Mouse (Mus musculus): ENCODE data around the gene Slc9a1.

- TF ChIP-seq ZNF384 (IDR thresholded peaks at IDR 0.05; ENCODE audit: low read depth, low read length) = no peak
- no peak for TF ChIP-seq POLR2A (IDR thresholded peaks at IDR 0.05; ENCODE audit: control insufficient read depth in 1 of 2, insufficient read depth in 1 of 2, low read depth in 1 of 2, low read length in 2 of 2, poor library complexity in 1 of 2)
- no peak for TF ChIP-seq MAFK (IDR thresholded peaks at IDR 0.05; ENCODE audit: borderline replicate concordance, low read depth, low read length)
- no peak for TF ChIP-seq CTCF (IDR thresholded peaks at IDR 0.05 in 2 of 3, conservative IDR thresholded peaks at IDR 0.05 in 1 of 3; ENCODE audit: control insufficient read depth in 1 of 3, insufficient read depth in 1 of 3, low read depth in 2 of 3, low read length in 3 of 3, poor library complexity in 1 of 3, severe bottlenecking in 1 of 3)
- TF ChIP-seq TCF12 (IDR thresholded peaks at IDR 0.05; ENCODE audit: low read depth, low read length) = no peak
- TF ChIP-seq ELF1 (IDR thresholded peaks at IDR 0.05; ENCODE audit: low read depth, low read length) = no peak
- TF ChIP-seq KAT2A (conservative IDR thresholded peaks at IDR 0.05; ENCODE audit: low read depth, low read length) = no peak
- no peak for TF ChIP-seq MAZ (IDR thresholded peaks at IDR 0.05; ENCODE audit: low read depth, low read length)
- TF ChIP-seq RCOR1 (IDR thresholded peaks at IDR 0.05; ENCODE audit: low read depth, low read length) = no peak
- no peak for TF ChIP-seq EP300 (IDR thresholded peaks at IDR 0.05; ENCODE audit: low read depth in 1 of 2, low read length in 2 of 2)
- TF ChIP-seq MXI1 (IDR thresholded peaks at IDR 0.05; ENCODE audit: low read depth, low read length) = no peak
- TF ChIP-seq ETS1 (IDR thresholded peaks at IDR 0.05; ENCODE audit: low read depth, low read length) = no peak
- no peak for TF ChIP-seq POLR2AphosphoS2 (IDR thresholded peaks at IDR 0.05; ENCODE audit: low read length)
- TF ChIP-seq MYC (IDR thresholded peaks at IDR 0.05; ENCODE audit: low read depth, low read length) = no peak
Observed at GRCm38 (mm10) chr4:133388781-133389552, 19.5 kb downstream of the Slc9a1 start.
